Comparison of ENCODE assay signal across 21 mouse cellular contexts in genomic region chr1:181865863-181866216, GRCm38 (mm10). TPM values are rescaled to one million over a fixed set of nuclear protein-coding genes. Genes with fewer than 3 reads are reported as not detected.
DNase-seq lines count a peak whose midpoint lies in the region; ATAC-seq lines count a peak whose summit lies in the region.
"Had no signal": no experiment of that assay in that cellular context is flagged by ENCODE, and none has a peak within 500 bp of the region (broad histone marks: within the 10 kb centered on the region; RNA-seq: fewer than 3 reads in every experiment).

No protein-coding gene starts in this region.

- H3K9ac ChIP-seq in liver, embryonic 15.5 days, result no peak overlapping the region
- no peak overlapping the region for H3K9ac ChIP-seq in liver, embryonic 11.5 days (ENCODE audit: low read depth, low read length)
- H3K9ac ChIP-seq in intestine, embryonic 15.5 days, result no peak overlapping the region
- H3K9ac ChIP-seq in midbrain, embryonic 15.5 days, result no peak overlapping the region
- H3K9ac ChIP-seq: embryonic facial prominence, embryonic 12.5 days; forebrain, embryonic 13.5 days; heart, embryonic 15.5 days; limb, embryonic 12.5 days; lung, embryonic 14.5 days had no signal

- peaks cover 11% of the 10 kb centered on the region; the same call in 1 of the 2 replicates for H3K27me3 ChIP-seq in liver, embryonic 15.5 days
- no peaks in the 10 kb centered on the region for H3K27me3 ChIP-seq in liver, embryonic 11.5 days (replicated peaks; ENCODE audit: control insufficient read depth, insufficient read depth, low read length)
- H3K27me3 ChIP-seq in intestine, embryonic 15.5 days (replicated peaks), result no peaks in the 10 kb centered on the region
- H3K27me3 ChIP-seq in midbrain, embryonic 15.5 days (replicated peaks), result no peaks in the 10 kb centered on the region
- H3K27me3 ChIP-seq: CH12.LX; embryonic facial prominence, embryonic 12.5 days; forebrain, embryonic 13.5 days; heart, embryonic 15.5 days had no signal

- H3K9me3 ChIP-seq in liver, embryonic 15.5 days (replicated peaks), result no peaks in the 10 kb centered on the region
- H3K9me3 ChIP-seq in liver, embryonic 11.5 days (ENCODE audit: control insufficient read depth, low read length), result no peaks in the 10 kb centered on the region
- H3K9me3 ChIP-seq in intestine, embryonic 15.5 days, result no peaks in the 10 kb centered on the region
- no peaks in the 10 kb centered on the region for H3K9me3 ChIP-seq in midbrain, embryonic 15.5 days
- H3K9me3 ChIP-seq: embryonic facial prominence, embryonic 12.5 days; forebrain, embryonic 13.5 days; heart, embryonic 15.5 days; limb, embryonic 12.5 days had no signal

- H3K4me3 ChIP-seq in liver, embryonic 15.5 days (replicated peaks), result no peak overlapping the region
- no peak overlapping the region for H3K4me3 ChIP-seq in liver, embryonic 11.5 days (ENCODE audit: low read depth, low read length)
- H3K4me3 ChIP-seq in intestine, embryonic 15.5 days (replicated peaks), result no peak overlapping the region
- no peak overlapping the region for H3K4me3 ChIP-seq in midbrain, embryonic 15.5 days
- H3K4me3 ChIP-seq: embryonic facial prominence, embryonic 12.5 days; erythroblast, embryonic 14.5 days; forebrain, embryonic 13.5 days; heart, adult 2 months; heart, embryonic 15.5 days; limb, embryonic 12.5 days had no signal

- ATAC-seq in liver, embryonic 15.5 days (ENCODE audit: insufficient read depth), result peak; percentile 42; the same call in 1 of the 2 replicates
- no peak for ATAC-seq in liver, embryonic 11.5 days (replicated peaks; ENCODE audit: low FRiP score)
- peak; percentile 15 for ATAC-seq in activated CD4-positive, CD25-positive, alpha-beta regulatory T cell, adult 4 months
- peak; percentile 16 for ATAC-seq in intestine, embryonic 15.5 days
- no peak for ATAC-seq in midbrain, embryonic 15.5 days (replicated peaks)
- ATAC-seq: forebrain, embryonic 13.5 days had no signal

- peaks cover 34% of the 10 kb centered on the region for H3K4me1 ChIP-seq in liver, embryonic 15.5 days (replicated peaks)
- H3K4me1 ChIP-seq in liver, embryonic 11.5 days (replicated peaks; ENCODE audit: control insufficient read depth, insufficient read depth, low read length), result peaks cover 20% of the 10 kb centered on the region
- peaks cover 10% of the 10 kb centered on the region for H3K4me1 ChIP-seq in intestine, embryonic 15.5 days (replicated peaks)
- 0 out of 2 replicates have a peak, but pooled peaks cover 4% of the 10 kb centered on the region for H3K4me1 ChIP-seq in midbrain, embryonic 15.5 days
- H3K4me1 ChIP-seq: embryonic facial prominence, embryonic 12.5 days had no signal

- H3K27ac ChIP-seq in liver, embryonic 15.5 days (replicated peaks), result peak overlapping the region; percentile 41
- no peak overlapping the region for H3K27ac ChIP-seq in liver, embryonic 11.5 days (ENCODE audit: low read depth, low read length)
- peak overlapping the region; percentile 85; the same call in 1 of the 2 replicates for H3K27ac ChIP-seq in intestine, embryonic 15.5 days
- H3K27ac ChIP-seq in midbrain, embryonic 15.5 days, result no peak overlapping the region
- H3K27ac ChIP-seq: embryonic facial prominence, embryonic 12.5 days; forebrain, embryonic 13.5 days; heart, adult 2 months; heart, embryonic 15.5 days; limb, embryonic 12.5 days had no signal

- no peak overlapping the region for H3K4me2 ChIP-seq in liver, embryonic 15.5 days
- no peak overlapping the region for H3K4me2 ChIP-seq in liver, embryonic 11.5 days
- H3K4me2 ChIP-seq in intestine, embryonic 15.5 days (replicated peaks), result no peak overlapping the region
- H3K4me2 ChIP-seq in midbrain, embryonic 15.5 days, result no peak overlapping the region
- H3K4me2 ChIP-seq: embryonic facial prominence, embryonic 12.5 days; forebrain, embryonic 13.5 days; heart, embryonic 15.5 days; limb, embryonic 12.5 days; lung, embryonic 14.5 days; midbrain, embryonic 11.5 days had no signal

- no peaks in the 10 kb centered on the region for H3K36me3 ChIP-seq in liver, embryonic 15.5 days (replicated peaks)
- no peaks in the 10 kb centered on the region for H3K36me3 ChIP-seq in liver, embryonic 11.5 days (ENCODE audit: control insufficient read depth, insufficient read depth, low read length)
- H3K36me3 ChIP-seq in intestine, embryonic 15.5 days, result no peaks in the 10 kb centered on the region
- no peaks in the 10 kb centered on the region for H3K36me3 ChIP-seq in midbrain, embryonic 15.5 days (replicated peaks)
- H3K36me3 ChIP-seq: embryonic facial prominence, embryonic 12.5 days; heart, embryonic 15.5 days; limb, embryonic 12.5 days had no signal

- WGBS in liver, embryonic 15.5 days (ENCODE audit: insufficient replicate concordance), result 28% methylated on average over 5 of the region's 5 CpGs
- 51% methylated on average over 5 of the region's 5 CpGs for WGBS in liver, embryonic 11.5 days
- 69% methylated on average over 5 of the region's 5 CpGs for WGBS in intestine, embryonic 15.5 days
- WGBS in midbrain, embryonic 15.5 days, result 82% methylated on average over 5 of the region's 5 CpGs

- DNase-seq in liver, embryonic 11.5 days (ENCODE audit: low spot score), result no peak
- peak; percentile 26 for DNase-seq in naive thymus-derived CD4-positive, alpha-beta T cell, adult 2 months (ENCODE audit: low read depth)
- no peak for DNase-seq in adipocyte (ENCODE audit: low spot score)
- DNase-seq in ovary, postnatal 36 days (ENCODE audit: low spot score), result no peak
- DNase-seq: cerebellum, adult 8-10 months; heart, adult 2 months; heart, postnatal 4 days; kidney, postnatal 4 days; lung, embryonic 14.5 days; lung, postnatal 4 days had no signal

RNA-seq across cellular contexts. Expression of gene Lbr, which starts 23.0 kb away (rescaled TPM):
- polyA plus RNA-seq in liver, embryonic 15.5 days (2015; fragmentation: Nextera tagmentation; extraction: Ambion mirVana), result 250 and 253 TPM in 2 replicates
- polyA plus RNA-seq in liver, embryonic 11.5 days (2014; fragmentation: Nextera tagmentation; extraction: Ambion mirVana), result 229 and 276 TPM in 2 replicates
- 100 to 1,000 TPM; 393 to 404 TPM for polyA plus RNA-seq in activated CD4-positive, CD25-positive, alpha-beta regulatory T cell, adult 4 months (2017; shearing (Covaris generic))
- polyA plus RNA-seq in intestine, embryonic 15.5 days (2015; fragmentation: Nextera tagmentation; extraction: Ambion mirVana), result 138 and 156 TPM in 2 replicates
- polyA plus RNA-seq in midbrain, embryonic 15.5 days (2015; fragmentation: Nextera tagmentation; extraction: Ambion mirVana), result 27.9 and 32.1 TPM in 2 replicates

Comparison
In these comparisons a context has a peak if more than half of its experiments do, and no peak if none do; other contexts are left out.
1. ATAC-seq: peak in liver, embryonic 15.5 days (single experiment), activated CD4-positive, CD25-positive, alpha-beta regulatory T cell, adult 4 months (single experiment) and intestine, embryonic 15.5 days (single experiment); none in liver, embryonic 11.5 days (single experiment) and midbrain, embryonic 15.5 days (single experiment).
2. H3K27ac ChIP-seq: peak in liver, embryonic 15.5 days (single experiment) and intestine, embryonic 15.5 days (single experiment); none in liver, embryonic 11.5 days (single experiment) and midbrain, embryonic 15.5 days (single experiment).